In genomic region chr14:78525611-78526457, GRCm38 (mm10) we compare ENCODE assay signal across 9 mouse cellular contexts. TPM values are rescaled to one million over a fixed set of nuclear protein-coding genes. Genes with fewer than 3 reads are reported as not detected.
A peak's percentile ranks its signal among the peaks of the same experiment; 100 is the strongest.
DNase-seq lines count a peak whose midpoint lies in the region; ATAC-seq lines count a peak whose summit lies in the region.
"Had no signal": no experiment of that assay in that cellular context is flagged by ENCODE, and none has a peak within 500 bp of the region (broad histone marks: within the 10 kb centered on the region; RNA-seq: fewer than 3 reads in every experiment).

No protein-coding gene starts in this region.

- H3K9ac ChIP-seq in forebrain, embryonic 14.5 days (ENCODE audit: low read length) = no peak overlapping the region
- no peak overlapping the region for H3K9ac ChIP-seq in neural tube, embryonic 14.5 days (replicated peaks; ENCODE audit: low read depth, low read length)

- no peaks in the 10 kb centered on the region for H3K9me3 ChIP-seq in forebrain, embryonic 14.5 days (replicated peaks; ENCODE audit: control insufficient read depth, low read length)
- no peaks in the 10 kb centered on the region for H3K9me3 ChIP-seq in forebrain, embryonic 10.5 days
- no peaks in the 10 kb centered on the region for H3K9me3 ChIP-seq in neural tube, embryonic 14.5 days (ENCODE audit: control insufficient read depth, low read length)

- H3K4me2 ChIP-seq in forebrain, embryonic 14.5 days (ENCODE audit: low read length) = no peak overlapping the region
- no peak overlapping the region for H3K4me2 ChIP-seq in neural tube, embryonic 14.5 days (ENCODE audit: low read depth, low read length)

- no peaks in the 10 kb centered on the region for H3K4me1 ChIP-seq in forebrain, embryonic 14.5 days (ENCODE audit: control insufficient read depth, insufficient read depth, low read length)
- H3K4me1 ChIP-seq in forebrain, embryonic 10.5 days = peaks cover 14% of the 10 kb centered on the region; the same call in 1 of the 2 replicates
- 0 out of 2 replicates have a peak, but pooled peaks cover 4% of the 10 kb centered on the region for H3K4me1 ChIP-seq in neural tube, embryonic 14.5 days (ENCODE audit: control insufficient read depth, insufficient read depth, low read length)

- WGBS in forebrain, embryonic 14.5 days = 100% methylated on average over 3 of the region's 3 CpGs
- WGBS in forebrain, embryonic 10.5 days = 96% methylated on average over 3 of the region's 3 CpGs
- 96% methylated on average over 3 of the region's 3 CpGs for WGBS in neural tube, embryonic 14.5 days

- intact Hi-C loops in left cerebral cortex, postnatal 4 days (cut with DNase I) = no loop called here
- intact Hi-C loops in left cerebral cortex, postnatal 25 days (cut with DNase I) = no loop called here

- ATAC-seq in forebrain, embryonic 14.5 days = peak; percentile 40; the same call in 1 of the 2 replicates
- ATAC-seq in neural tube, embryonic 14.5 days (ENCODE audit: low read depth) = peak; percentile 21; the same call in 1 of the 2 replicates

- H3K4me3 ChIP-seq in forebrain, embryonic 14.5 days (ENCODE audit: low read depth, low read length) = no peak overlapping the region
- H3K4me3 ChIP-seq in forebrain, embryonic 10.5 days = no peak overlapping the region
- H3K4me3 ChIP-seq in neural tube, embryonic 14.5 days (ENCODE audit: low read depth, low read length) = no peak overlapping the region

- no peaks in the 10 kb centered on the region for H3K27me3 ChIP-seq in forebrain, embryonic 14.5 days (replicated peaks; ENCODE audit: control insufficient read depth, insufficient read depth, low read length)
- no peaks in the 10 kb centered on the region for H3K27me3 ChIP-seq in forebrain, embryonic 10.5 days (ENCODE audit: poor library complexity, severe bottlenecking)
- H3K27me3 ChIP-seq in neural tube, embryonic 14.5 days (ENCODE audit: control insufficient read depth, insufficient read depth, low read length) = no peaks in the 10 kb centered on the region

- H3K27ac ChIP-seq in forebrain, embryonic 14.5 days (ENCODE audit: low read depth, low read length) = no peak overlapping the region
- no peak overlapping the region; the same call in 1 of the 2 replicates for H3K27ac ChIP-seq in forebrain, embryonic 10.5 days
- no peak overlapping the region for H3K27ac ChIP-seq in neural tube, embryonic 14.5 days (ENCODE audit: low read depth, low read length)

- no peak for DNase-seq in forebrain, embryonic 14.5 days (ENCODE audit: low spot score)
- DNase-seq in forebrain, embryonic 10.5 days (ENCODE audit: extremely low spot score, low spot score) = no peak
- peak; percentile 13 for DNase-seq in left cerebral cortex, postnatal 4 days
- DNase-seq in left cerebral cortex, adult 9 months (ENCODE audit: low spot score in 2 of 2) = no peak
- DNase-seq in kidney, postnatal 36 days = peak; percentile 23 to 28
- DNase-seq in left cerebral cortex, postnatal 25 days (ENCODE audit: low spot score in 2 of 2) = no peak
- no peak for DNase-seq in embryo, embryonic 10 days (ENCODE audit: low spot score)
- DNase-seq: layer of hippocampus, postnatal 36 days had no signal

- peaks cover 4% of the 10 kb centered on the region; the same call in 1 of the 2 replicates for H3K36me3 ChIP-seq in forebrain, embryonic 14.5 days (ENCODE audit: control insufficient read depth, insufficient read depth, low read length)
- H3K36me3 ChIP-seq in forebrain, embryonic 10.5 days (replicated peaks) = peaks cover 14% of the 10 kb centered on the region
- H3K36me3 ChIP-seq in neural tube, embryonic 14.5 days (ENCODE audit: control insufficient read depth, insufficient read depth, low read length) = no peaks in the 10 kb centered on the region; the same call in 1 of the 2 replicates

RNA-seq across cellular contexts. Expression of gene Akap11, which starts 10.8 kb away (rescaled TPM):
- polyA plus RNA-seq in forebrain, embryonic 14.5 days (2014; fragmentation: Nextera tagmentation; extraction: Ambion mirVana) = 27.5 and 34.6 TPM in 2 replicates
- 18.2 and 18.7 TPM in 2 replicates for polyA plus RNA-seq in forebrain, embryonic 10.5 days (2016; fragmentation: Nextera tagmentation; extraction: Ambion mirVana)
- 100 to 1,000 TPM; 133 to 141 TPM for total RNA-seq in left cerebral cortex, postnatal 4 days (2021)
- 37.5 and 40.3 TPM in 2 replicates for polyA plus RNA-seq in neural tube, embryonic 14.5 days (2014; fragmentation: Nextera tagmentation; extraction: Ambion mirVana)
- 100 to 1,000 TPM; 174 to 182 TPM for total RNA-seq in left cerebral cortex, postnatal 25 days (2021)

Comparison
In these comparisons a context has a peak if more than half of its experiments do, and no peak if none do; other contexts are left out.
1. DNase-seq: peak in left cerebral cortex, postnatal 4 days (single experiment) and kidney, postnatal 36 days (2 of 2); none in forebrain, embryonic 14.5 days (single experiment), forebrain, embryonic 10.5 days (single experiment), left cerebral cortex, adult 9 months (0 of 2), left cerebral cortex, postnatal 25 days (0 of 2) and embryo, embryonic 10 days (single experiment).